Mouse (Mus musculus) midbrain, postnatal 0 days (tissue): ENCODE data around the gene Ppm1h. TPM values are rescaled to one million over a fixed set of nuclear protein-coding genes. Genes with fewer than 3 reads are reported as not detected.

ENCODE experiments used
- ATAC-seq: fragments of 200-750 bp; cut with Nextera tagmentation; 2 replicates; pipeline ENCODE4 v1.8.0; 2017; ENCODE audit warnings: moderate number of reproducible peaks, mild to moderate bottlenecking, moderate TSS enrichment, moderate library complexity; ENCODE audit not compliant: low FRiP score
- DNase-seq: peaks from one replicate; pipeline ENCODE4 v3.0.0-alpha.2; 2015; ENCODE audit warnings: low spot score
- H3K27ac ChIP-seq: fragments of 300-500 bp; sonication (generic); 2 replicates; pipeline ENCODE4 v1.5.1; 2014; ENCODE audit warnings: low read depth, mild to moderate bottlenecking, low read length, mixed read lengths
- H3K27me3 ChIP-seq: fragments of 300-500 bp; sonication (generic); 2 replicates; pipeline ENCODE4 v1.6.1; 2014; ENCODE audit warnings: low read length, control low read depth, mixed read lengths; ENCODE audit not compliant: insufficient read depth
- H3K36me3 ChIP-seq: fragments of 300-500 bp; sonication (generic); 2 replicates; pipeline ENCODE4 v1.6.1; 2014; ENCODE audit warnings: low read length, control low read depth, mixed read lengths; ENCODE audit not compliant: insufficient read depth
- H3K4me1 ChIP-seq: fragments of 300-500 bp; sonication (generic); 2 replicates; pipeline ENCODE4 v1.6.1; 2014; ENCODE audit warnings: mild to moderate bottlenecking, control low read depth, antibody characterized with exemption, low read length, mixed read lengths; ENCODE audit not compliant: insufficient read depth
- H3K4me2 ChIP-seq: fragments of 300-500 bp; sonication (generic); 2 replicates; pipeline ENCODE4 v1.6.1; 2014; ENCODE audit warnings: low read depth, mild to moderate bottlenecking, low read length, mixed read lengths; ENCODE audit not compliant: poor library complexity, severe bottlenecking
- H3K4me3 ChIP-seq: fragments of 300-500 bp; sonication (generic); 2 replicates; pipeline ENCODE4 v1.5.1; 2014; ENCODE audit warnings: low read depth, mild to moderate bottlenecking, low read length, moderate library complexity
- H3K9ac ChIP-seq: fragments of 300-500 bp; sonication (generic); replicated peaks from 2 replicates; pipeline ENCODE4 v1.6.1; 2014; ENCODE audit warnings: mild to moderate bottlenecking, low read length, moderate library complexity, mixed read lengths; ENCODE audit not compliant: poor library complexity, severe bottlenecking
- H3K9me3 ChIP-seq: fragments of 300-500 bp; sonication (generic); 2 replicates; pipeline ENCODE4 v1.6.1; 2016; ENCODE audit warnings: low read length, control low read depth
- CTCF ChIP-seq: IDR thresholded peaks from 2 replicates; pipeline ENCODE4 v1.5.1; 2016; ENCODE audit warnings: antibody characterized with exemption, mild to moderate bottlenecking
- WGBS: fragments of 180-500 bp; shearing (Covaris S2); extraction: QIAGEN DNeasy Blood & Tissue Kit; methylation state at CpG from one replicate; pipeline ENCODE4 v1.1.7; 2014; 5-methylcytosine and 5-hydroxymethylcytosine counted together
- polyA plus RNA-seq: library from polyadenylated mRNA; unstranded; fragments of >200 nt; fragmentation: Nextera tagmentation; extraction: Ambion mirVana; gene quantifications from 2 replicates; pipeline ENCODE4 v1.2.1, GENCODE M21; 2015
- total RNA-seq: library from RNA; depleted of rRNA; stranded (reverse); fragments of >200 nt; gene quantifications from 2 replicates; pipeline ENCODE4 v1.2.3, GENCODE M21; 2014

Ppm1h gene
- total and polyA plus RNA-seq, 2 experiments from 2014 or later = 28.0 to 42.8 TPM

DNA sequence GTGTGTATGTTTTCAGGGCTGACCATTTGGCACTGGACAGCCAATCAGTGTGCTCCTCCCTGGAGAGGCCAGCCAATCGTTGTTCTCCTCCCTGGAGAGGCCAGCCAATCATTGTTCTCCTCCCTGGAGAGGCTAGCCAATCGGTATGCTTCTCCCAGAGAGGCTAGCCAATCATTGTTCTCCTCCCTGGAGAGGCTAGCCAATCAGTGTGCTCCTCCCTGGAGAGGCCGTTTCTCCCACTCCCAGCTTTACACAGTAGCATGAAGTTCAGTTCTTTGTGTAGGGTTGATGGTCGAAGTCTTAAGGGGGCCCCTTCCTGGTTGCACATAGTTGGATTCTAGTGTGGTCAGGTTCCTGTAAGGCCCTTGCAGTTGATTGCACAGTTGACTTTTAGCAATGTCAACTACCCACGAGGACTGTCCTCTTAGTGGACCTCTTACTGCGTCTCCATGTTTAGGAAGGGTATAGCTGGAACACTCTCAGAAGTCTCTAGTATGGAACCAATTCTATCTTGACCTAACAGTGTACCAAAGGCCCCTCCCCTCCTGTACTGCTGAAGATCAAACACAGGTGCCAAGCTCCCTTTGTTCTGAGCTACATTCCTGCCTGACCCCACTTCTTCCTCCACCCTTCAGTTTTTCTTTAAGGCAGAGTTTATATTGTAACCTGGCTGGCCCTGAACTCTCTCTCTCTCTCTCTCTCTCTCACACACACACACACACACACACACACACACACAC is 84.4 kb downstream of the Ppm1h start:
- H3K36me3 ChIP-seq = no peaks in the 10 kb centered on the region
- no peaks in the 10 kb centered on the region for H3K9me3 ChIP-seq
- TF ChIP-seq CTCF = no peak
- H3K27me3 ChIP-seq = no peaks in the 10 kb centered on the region
- no peaks in the 10 kb centered on the region for H3K4me1 ChIP-seq
- ATAC-seq = no peak
- 93% methylated on average over 6 of the region's 6 CpGs for WGBS
- H3K27ac ChIP-seq = no peak overlapping the region
- DNase-seq = no peak
- no peak overlapping the region for H3K9ac ChIP-seq
- H3K4me3 ChIP-seq = no peak overlapping the region
- no peak overlapping the region for H3K4me2 ChIP-seq

DNA sequence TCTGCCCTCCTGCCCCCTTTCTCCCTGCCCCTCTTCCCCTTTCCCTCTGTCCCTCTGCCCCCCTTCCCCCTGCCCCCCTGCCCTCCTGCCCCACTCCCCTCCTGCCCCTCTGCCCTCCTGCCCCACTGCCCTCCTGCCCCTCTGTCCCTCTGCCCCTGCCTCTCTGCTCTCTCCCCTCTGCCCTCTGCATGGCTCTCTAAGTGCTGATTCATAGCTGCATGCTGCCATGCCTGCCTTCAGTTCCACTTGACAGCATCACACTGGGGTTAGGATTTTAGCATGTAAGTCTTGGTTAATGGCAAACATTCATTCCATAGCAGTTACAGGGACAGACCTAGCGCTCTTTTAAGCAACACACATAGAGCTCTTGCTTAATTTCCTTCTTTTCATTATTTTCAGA is 85.0 kb downstream of the Ppm1h start:
- TF ChIP-seq CTCF = no peak
- Histone ChIP-seq H3K9ac (no peak overlapping the region), H3K27me3 (no peaks in the 10 kb centered on the region), H3K27ac (no peak overlapping the region), H3K4me2 (no peak overlapping the region), H3K36me3 (no peaks in the 10 kb centered on the region), H3K4me3 (no peak overlapping the region), H3K4me1 (no peaks in the 10 kb centered on the region), H3K9me3 (no peaks in the 10 kb centered on the region)
- WGBS = 85% methylated on average over 1 of the region's 1 CpGs
- DNase-seq (no peak), ATAC-seq (no peak)

DNA sequence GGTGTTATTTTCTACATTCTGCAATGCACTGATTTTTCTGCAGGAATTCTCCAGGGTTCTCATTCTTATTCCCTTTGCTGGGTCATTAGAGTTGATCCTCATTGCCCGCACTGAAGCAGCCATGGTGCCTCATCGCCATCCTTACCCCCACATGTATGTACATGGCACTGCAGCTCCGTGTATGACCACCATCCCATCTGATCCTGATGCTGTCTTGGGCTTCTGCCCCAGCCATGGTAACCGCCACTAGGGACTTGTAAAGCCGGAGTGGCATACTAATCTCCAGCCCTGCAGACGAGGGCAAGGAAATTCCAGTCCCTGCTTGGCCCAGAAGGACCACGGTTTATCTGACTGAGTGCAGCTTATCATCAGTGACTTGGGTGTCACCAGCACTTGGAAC is 86.1 kb downstream of the Ppm1h start:
- Histone ChIP-seq H3K27ac (no peak overlapping the region), H3K4me3 (no peak overlapping the region), H3K9ac (no peak overlapping the region), H3K4me1 (no peaks in the 10 kb centered on the region), H3K36me3 (no peaks in the 10 kb centered on the region), H3K27me3 (no peaks in the 10 kb centered on the region), H3K4me2 (no peak overlapping the region), H3K9me3 (no peaks in the 10 kb centered on the region)
- no peak for ATAC-seq
- TF ChIP-seq CTCF = peak; percentile 5; the same call in 1 of the 2 replicates
- no peak for DNase-seq
- WGBS = 48% methylated on average over 7 of the region's 7 CpGs

DNA sequence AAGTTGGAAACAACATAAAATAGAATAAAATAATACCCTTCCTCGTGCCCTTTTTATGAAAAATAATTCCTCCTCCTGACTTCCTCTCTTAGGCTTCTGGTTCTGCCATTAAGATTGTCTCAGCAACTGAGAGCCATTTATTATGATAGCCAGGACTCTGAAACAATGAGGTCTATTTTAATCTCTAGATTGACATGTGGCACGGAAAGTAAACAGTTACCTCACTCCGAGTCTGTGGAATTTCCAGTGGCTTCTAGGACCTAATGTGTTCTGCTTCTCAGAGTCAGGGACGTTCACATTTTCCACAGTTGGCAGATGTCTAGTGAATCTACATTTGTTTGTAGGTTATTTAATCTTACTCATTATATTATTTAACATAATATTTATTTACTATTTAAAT is 87.0 kb downstream of the Ppm1h start:
- Histone ChIP-seq H3K27me3 (no peaks in the 10 kb centered on the region), H3K27ac (no peak overlapping the region)

DNA sequence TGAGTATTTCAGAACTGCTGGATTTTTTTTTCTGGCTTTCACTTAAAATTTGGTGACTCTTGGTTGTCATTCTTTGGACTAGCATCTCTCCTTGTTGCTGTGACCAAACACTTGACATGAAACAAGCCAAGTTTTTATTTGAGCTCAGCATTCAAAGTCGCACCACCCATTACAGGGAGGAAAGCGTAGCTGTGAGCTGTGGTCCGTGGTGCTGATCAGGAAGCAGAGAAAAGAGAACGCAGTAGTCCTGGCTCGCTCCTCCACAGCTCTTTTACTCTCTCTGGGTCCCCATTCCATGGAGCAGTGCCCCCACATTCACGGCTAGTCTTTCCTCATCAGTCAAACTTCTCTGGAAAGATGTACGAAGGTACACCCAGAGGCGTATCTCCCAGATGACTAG is 87.4 kb downstream of the Ppm1h start:
- Histone ChIP-seq H3K9ac (no peak overlapping the region), H3K27me3 (no peaks in the 10 kb centered on the region), H3K27ac (no peak overlapping the region), H3K4me3 (no peak overlapping the region), H3K36me3 (no peaks in the 10 kb centered on the region), H3K9me3 (no peaks in the 10 kb centered on the region), H3K4me2 (no peak overlapping the region), H3K4me1 (no peaks in the 10 kb centered on the region)
- TF ChIP-seq CTCF = no peak
- WGBS = 59% methylated on average over 8 of the region's 8 CpGs
- DNase-seq (no peak), ATAC-seq (no peak)

More for the DNA sequence above, 87.0 kb downstream of the Ppm1h start:
- Histone ChIP-seq H3K36me3 (no peaks in the 10 kb centered on the region), H3K4me1 (no peaks in the 10 kb centered on the region), H3K9ac (no peak overlapping the region), H3K4me3 (no peak overlapping the region), H3K9me3 (no peaks in the 10 kb centered on the region), H3K4me2 (no peak overlapping the region)
- TF ChIP-seq CTCF = no peak
- WGBS = 52% methylated on average over 4 of the region's 4 CpGs
- ATAC-seq = no peak
- no peak for DNase-seq

DNA sequence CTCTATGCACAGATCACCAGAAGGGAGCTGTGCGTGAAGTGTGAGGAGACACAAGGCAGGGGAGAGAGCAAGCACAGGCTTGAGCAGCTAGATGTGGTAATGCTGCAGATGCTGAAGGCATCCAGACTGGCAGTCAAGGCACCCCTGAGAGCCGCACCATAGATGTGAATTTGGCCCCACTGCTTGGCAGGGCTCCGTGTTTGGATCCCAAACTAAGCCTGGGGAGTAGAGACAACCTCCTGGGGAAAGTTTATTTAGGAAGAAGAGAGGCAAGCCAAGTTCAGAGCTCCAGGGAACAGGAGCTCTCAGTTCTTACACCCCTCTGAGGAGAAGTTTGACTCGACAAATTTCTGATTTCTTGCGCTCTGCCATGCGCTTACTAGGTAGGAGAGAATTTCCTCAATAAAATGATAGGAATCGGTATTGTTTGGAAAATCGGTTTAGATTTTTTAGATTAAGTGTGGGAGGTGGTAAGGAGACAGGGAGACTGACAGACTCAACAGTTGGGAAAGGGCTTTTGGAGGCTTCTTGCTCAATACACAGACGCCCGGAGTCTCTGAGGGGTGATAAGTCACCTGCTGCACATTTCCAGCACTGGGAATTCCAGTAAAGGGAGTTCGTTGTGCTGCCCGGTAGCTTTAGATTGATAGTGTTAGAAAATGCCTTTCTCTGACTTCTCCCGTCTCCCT is 89.8 kb downstream of the Ppm1h start:
- TF ChIP-seq CTCF = no peak
- WGBS = 80% methylated on average over 13 of the region's 13 CpGs
- H3K4me3 ChIP-seq = no peak overlapping the region
- ATAC-seq (no peak), DNase-seq (no peak)
- H3K36me3 ChIP-seq = no peaks in the 10 kb centered on the region
- no peaks in the 10 kb centered on the region for H3K9me3 ChIP-seq
- no peaks in the 10 kb centered on the region for H3K4me1 ChIP-seq
- no peak overlapping the region for H3K4me2 ChIP-seq
- no peak overlapping the region for H3K9ac ChIP-seq
- no peaks in the 10 kb centered on the region for H3K27me3 ChIP-seq
- H3K27ac ChIP-seq = no peak overlapping the region
